Mouse (Mus musculus): ENCODE results near the gene Rnpep. TPM values are rescaled to one million over a fixed set of nuclear protein-coding genes. Genes with fewer than 3 reads are reported as not detected.
A peak's percentile ranks its signal among the peaks of the same experiment; 100 is the strongest.

Rnpep gene
- polyA plus RNA-seq, 1 experiment from 2014 or later: 97.1 TPM

GRCm38 (mm10) chr1:135282536-135283286 lies 1.2 kb downstream of the Rnpep start:
- 42% methylated on average over 13 of the region's 13 CpGs for WGBS
- Histone ChIP-seq H3K36me3 (replicated peaks) (peaks cover 36% of the 10 kb centered on the region), H3K4me1 (peaks cover 20% of the 10 kb centered on the region), H3K27me3 (replicated peaks; ENCODE audit: low read depth, poor library complexity, severe bottlenecking) (no peaks in the 10 kb centered on the region), H3K9me3 (no peaks in the 10 kb centered on the region), H3K4me3 (peak overlapping the region; percentile 85), H3K27ac (replicated peaks) (peak overlapping the region; percentile 95)
- no peak for DNase-seq (ENCODE audit: low spot score)

GRCm38 (mm10) chr1:135281841-135282240 lies 2.0 kb downstream of the Rnpep start:
- H3K27ac ChIP-seq (replicated peaks): no peak overlapping the region
- no peak for DNase-seq (ENCODE audit: low spot score)
- peaks cover 20% of the 10 kb centered on the region for H3K4me1 ChIP-seq
- no peak overlapping the region for H3K4me3 ChIP-seq
- WGBS: 96% methylated on average over 17 of the region's 17 CpGs
- no peaks in the 10 kb centered on the region for H3K27me3 ChIP-seq (replicated peaks; ENCODE audit: low read depth, poor library complexity, severe bottlenecking)
- peaks cover 45% of the 10 kb centered on the region for H3K36me3 ChIP-seq (replicated peaks)
- H3K9me3 ChIP-seq: no peaks in the 10 kb centered on the region

- DNase-seq (ENCODE audit: low spot score): no peak
- Histone ChIP-seq H3K27ac (replicated peaks) (no peak overlapping the region), H3K4me1 (peaks cover 20% of the 10 kb centered on the region), H3K36me3 (replicated peaks) (peaks cover 56% of the 10 kb centered on the region), H3K4me3 (no peak overlapping the region), H3K27me3 (replicated peaks; ENCODE audit: low read depth, poor library complexity, severe bottlenecking) (no peaks in the 10 kb centered on the region), H3K9me3 (no peaks in the 10 kb centered on the region)
- WGBS: 93% methylated on average over 9 of the region's 9 CpGs
These were observed 3.2 kb downstream of the Rnpep start for GRCm38 (mm10) chr1:135280646-135281045.

DNA sequence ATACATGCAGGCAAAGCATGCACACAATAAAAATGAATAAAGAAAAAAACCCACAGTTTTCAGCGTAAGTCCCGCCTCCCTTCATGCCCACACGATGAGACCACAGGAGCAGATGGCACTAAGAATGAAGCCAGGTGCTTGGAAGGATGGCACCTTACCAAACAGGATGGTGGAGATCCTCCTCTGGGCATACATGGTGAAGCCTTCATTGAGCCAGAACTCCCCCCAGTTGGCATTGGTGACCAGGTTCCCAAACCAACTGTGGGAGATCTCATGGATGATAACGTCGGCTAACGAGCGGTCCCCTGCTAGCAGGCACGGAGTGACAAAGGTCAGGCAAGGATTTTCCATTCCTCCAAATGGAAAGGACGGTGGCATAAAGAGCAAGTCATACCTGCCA lies 12.5 kb downstream of the Rnpep start:
- Histone ChIP-seq H3K27ac (replicated peaks) (no peak overlapping the region), H3K9me3 (no peaks in the 10 kb centered on the region), H3K27me3 (replicated peaks; ENCODE audit: low read depth, poor library complexity, severe bottlenecking) (no peaks in the 10 kb centered on the region), H3K4me1 (no peaks in the 10 kb centered on the region), H3K4me3 (no peak overlapping the region), H3K36me3 (replicated peaks) (peaks cover 80% of the 10 kb centered on the region)
- 89% methylated on average over 9 of the region's 9 CpGs for WGBS
- no peak for DNase-seq (ENCODE audit: low spot score)

DNA sequence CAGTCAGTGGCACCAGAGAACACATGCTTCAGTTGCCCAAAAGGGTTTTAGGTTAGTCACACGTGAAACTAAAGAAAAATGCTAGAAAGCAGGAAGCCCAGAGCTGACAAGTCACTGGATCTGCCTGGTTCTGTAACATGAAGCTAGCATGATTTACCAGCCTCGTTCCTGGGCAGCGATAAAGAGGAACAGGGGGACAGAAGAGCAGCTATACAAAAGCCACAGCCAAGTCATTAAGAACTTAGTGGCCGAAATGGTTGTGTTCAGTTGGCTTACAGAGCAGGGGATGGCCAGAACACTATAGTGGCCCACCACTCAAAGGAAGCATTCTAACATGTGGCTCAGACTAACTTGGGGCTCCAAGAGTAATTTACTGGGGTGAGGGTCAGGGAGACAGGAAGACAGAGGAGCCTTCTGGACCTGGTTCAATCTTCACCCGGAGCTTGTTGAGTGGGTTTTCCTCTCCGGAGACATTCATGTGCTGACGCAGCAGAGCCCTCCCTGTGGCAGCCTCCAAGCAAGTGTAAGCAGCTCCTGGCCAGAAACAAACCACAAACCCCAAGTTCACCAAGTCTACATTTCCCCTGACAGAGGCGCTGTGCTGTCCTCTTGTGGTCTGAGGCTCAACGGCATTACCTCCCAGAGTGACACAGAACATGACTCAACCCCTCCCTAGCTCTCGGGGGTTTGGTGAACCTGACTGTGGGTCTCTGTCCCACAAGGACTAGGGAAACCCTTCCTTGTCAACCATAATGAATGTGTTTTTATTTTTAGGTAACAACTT lies 16.0 kb downstream of the Rnpep start:
- no peak for DNase-seq (ENCODE audit: low spot score)
- Histone ChIP-seq H3K27me3 (replicated peaks; ENCODE audit: low read depth, poor library complexity, severe bottlenecking) (no peaks in the 10 kb centered on the region), H3K27ac (replicated peaks) (no peak overlapping the region), H3K36me3 (replicated peaks) (peaks cover 91% of the 10 kb centered on the region), H3K9me3 (no peaks in the 10 kb centered on the region), H3K4me1 (no peaks in the 10 kb centered on the region), H3K4me3 (no peak overlapping the region)
- WGBS: 90% methylated on average over 10 of the region's 10 CpGs

DNA sequence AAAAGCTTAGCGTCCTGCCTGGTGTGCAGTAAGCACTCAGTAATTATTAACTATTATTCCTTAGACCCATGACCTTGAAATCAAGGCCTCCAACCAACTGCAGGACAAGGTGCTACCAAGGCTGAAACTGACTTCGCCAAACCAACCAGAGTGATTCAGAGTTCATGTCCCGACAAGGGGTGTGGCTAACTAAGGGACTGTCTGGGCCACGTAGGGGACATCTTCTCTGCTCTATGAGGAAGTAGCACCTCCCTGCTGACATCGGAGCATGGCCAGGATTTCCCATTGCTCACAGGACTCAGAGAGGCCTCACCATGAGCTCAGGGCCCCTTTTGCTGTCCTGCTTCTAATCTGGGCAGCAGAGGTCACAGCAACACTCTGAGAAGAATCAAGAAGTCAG lies 18.1 kb downstream of the Rnpep start:
- H3K27me3 ChIP-seq (replicated peaks; ENCODE audit: low read depth, poor library complexity, severe bottlenecking): no peaks in the 10 kb centered on the region
- H3K4me3 ChIP-seq: no peak overlapping the region
- H3K27ac ChIP-seq (replicated peaks): no peak overlapping the region
- no peak for DNase-seq (ENCODE audit: low spot score)
- H3K9me3 ChIP-seq: no peaks in the 10 kb centered on the region
- WGBS: 86% methylated on average over 5 of the region's 5 CpGs
- H3K4me1 ChIP-seq: no peaks in the 10 kb centered on the region
- peaks cover 87% of the 10 kb centered on the region for H3K36me3 ChIP-seq (replicated peaks)

DNA sequence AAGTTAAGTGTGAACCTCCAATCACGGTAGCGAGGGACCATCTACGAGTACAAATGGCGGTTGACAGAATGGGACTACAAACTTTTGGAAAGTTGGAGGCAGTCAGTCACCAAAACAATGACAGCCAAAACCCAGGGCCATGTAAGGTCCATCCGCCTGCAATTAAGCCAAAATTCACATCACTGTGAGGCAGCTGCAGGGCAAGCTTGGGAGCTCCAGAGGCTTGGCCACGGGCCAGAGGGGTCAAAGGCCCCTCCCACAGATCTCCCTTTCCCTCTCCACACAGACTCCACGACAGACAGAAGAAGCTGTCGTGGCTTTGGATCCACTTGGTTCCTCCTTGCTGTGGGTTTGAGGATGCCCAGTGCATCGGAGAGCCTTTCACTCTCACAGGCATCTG lies 20.6 kb downstream of the Rnpep start:
- H3K27ac ChIP-seq (replicated peaks): no peak overlapping the region
- no peaks in the 10 kb centered on the region for H3K27me3 ChIP-seq (replicated peaks; ENCODE audit: low read depth, poor library complexity, severe bottlenecking)
- H3K4me3 ChIP-seq: no peak overlapping the region
- DNase-seq (ENCODE audit: low spot score): no peak
- peaks cover 71% of the 10 kb centered on the region for H3K36me3 ChIP-seq (replicated peaks)
- no peaks in the 10 kb centered on the region for H3K9me3 ChIP-seq
- 89% methylated on average over 9 of the region's 9 CpGs for WGBS
- H3K4me1 ChIP-seq: peaks cover 9% of the 10 kb centered on the region

DNA sequence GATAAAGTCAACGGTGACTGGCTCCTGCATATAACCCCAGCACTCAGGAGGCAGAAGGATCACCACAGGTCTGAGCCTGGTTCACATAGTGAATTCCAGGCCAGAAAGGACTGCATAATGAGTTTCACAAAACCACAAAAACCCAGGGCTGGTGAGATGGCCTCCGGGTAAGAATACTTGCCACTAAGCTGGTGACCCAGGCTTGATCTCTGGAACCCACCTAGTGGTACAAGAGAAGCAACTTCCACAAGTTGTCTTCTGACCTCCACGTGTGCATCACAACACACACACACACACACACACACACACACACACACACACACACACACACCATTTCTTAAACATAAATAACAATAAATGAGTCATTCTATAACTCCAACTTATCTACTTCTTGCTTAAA lies 21.6 kb downstream of the Rnpep start:
- no peak overlapping the region for H3K4me3 ChIP-seq
- H3K4me1 ChIP-seq: peaks cover 19% of the 10 kb centered on the region
- 0 out of 2 replicates have a peak, but pooled peaks cover 3% of the 10 kb centered on the region for H3K27me3 ChIP-seq (replicated peaks; ENCODE audit: low read depth, poor library complexity, severe bottlenecking)
- no peaks in the 10 kb centered on the region for H3K9me3 ChIP-seq
- no peak overlapping the region for H3K27ac ChIP-seq (replicated peaks)
- WGBS: 97% methylated on average over 3 of the region's 3 CpGs
- DNase-seq (ENCODE audit: low spot score): no peak
- peaks cover 61% of the 10 kb centered on the region for H3K36me3 ChIP-seq (replicated peaks)

- DNase-seq (ENCODE audit: low spot score): peak; percentile 32
- 0 out of 2 replicates have a peak, but pooled peaks cover 3% of the 10 kb centered on the region for H3K27me3 ChIP-seq (replicated peaks; ENCODE audit: low read depth, poor library complexity, severe bottlenecking)
- 69% methylated on average over 6 of the region's 6 CpGs for WGBS
- H3K36me3 ChIP-seq (replicated peaks): peaks cover 47% of the 10 kb centered on the region
- peak overlapping the region; percentile 4; the same call in 1 of the 2 replicates for H3K27ac ChIP-seq (replicated peaks)
- H3K9me3 ChIP-seq: no peaks in the 10 kb centered on the region
- no peak overlapping the region for H3K4me3 ChIP-seq
- H3K4me1 ChIP-seq: peaks cover 27% of the 10 kb centered on the region
These were observed 23.0 kb downstream of the Rnpep start for GRCm38 (mm10) chr1:135260931-135261330.

DNA sequence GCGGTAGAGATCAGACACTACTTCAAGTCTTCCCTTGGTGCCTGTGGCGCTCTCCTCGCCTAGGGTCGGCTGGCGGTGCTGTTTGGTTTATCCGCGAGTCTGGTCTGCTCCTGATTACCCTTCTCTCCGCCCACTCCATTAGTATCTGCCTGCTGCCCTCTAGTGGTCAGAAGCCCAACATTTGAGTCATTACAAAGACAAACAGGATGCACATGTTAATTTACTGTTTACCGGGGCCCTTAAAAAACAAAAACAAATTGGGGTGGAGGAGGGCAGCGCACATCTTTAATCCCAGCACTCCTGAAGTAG lies 24.8 kb downstream of the Rnpep start:
- under 1% methylated on average over 10 of the region's 10 CpGs for WGBS
- DNase-seq (ENCODE audit: low spot score): peak; percentile 89
- Histone ChIP-seq H3K9me3 (no peaks in the 10 kb centered on the region), H3K27ac (replicated peaks) (peak overlapping the region; percentile 84), H3K4me1 (peaks cover 43% of the 10 kb centered on the region), H3K4me3 (peak overlapping the region; percentile 52), H3K27me3 (replicated peaks; ENCODE audit: low read depth, poor library complexity, severe bottlenecking) (0 out of 2 replicates have a peak, but pooled peaks cover 3% of the 10 kb centered on the region), H3K36me3 (replicated peaks) (peaks cover 28% of the 10 kb centered on the region)

DNA sequence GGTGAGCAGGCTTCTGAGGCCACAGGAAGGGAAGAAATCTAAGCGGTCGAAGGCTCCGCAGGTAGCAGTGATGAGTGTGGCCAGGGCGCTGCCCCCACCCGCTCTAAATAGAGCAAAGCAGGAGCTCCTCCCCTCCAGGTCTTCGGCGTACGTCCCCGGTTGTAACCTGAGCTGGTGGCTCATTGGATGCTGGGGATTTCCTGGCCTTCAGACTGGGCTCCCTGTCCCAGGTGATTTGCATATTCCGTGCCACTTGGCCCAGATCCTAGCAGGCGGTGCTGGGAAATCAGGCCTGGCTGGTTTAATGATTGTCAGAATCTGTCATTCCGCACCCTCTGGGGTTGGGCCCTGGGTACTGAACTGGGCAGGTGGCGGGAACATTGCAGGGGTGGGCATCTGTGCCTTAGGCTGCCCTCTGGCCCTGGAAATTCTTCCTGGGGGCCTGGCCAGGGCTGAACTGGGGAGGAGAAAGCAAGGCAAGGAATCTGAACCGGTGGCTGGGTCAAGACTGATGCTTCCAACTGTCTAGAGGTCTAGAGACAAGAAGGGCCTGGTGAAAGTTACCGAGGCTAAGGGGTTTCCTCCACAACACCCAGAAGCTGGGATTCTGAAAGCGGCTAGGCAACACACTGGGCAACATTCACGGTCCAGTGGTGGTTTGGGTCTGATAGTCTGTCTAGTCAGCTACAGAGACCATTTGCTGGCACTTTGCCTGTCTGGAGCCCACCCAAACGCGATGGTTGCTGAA lies 25.3 kb downstream of the Rnpep start, which contains the start of gene Elf3:
TSS of gene Elf3 (minus strand) at position 189 of the 748 bp plus-strand sequence.
- H3K27me3 ChIP-seq (replicated peaks; ENCODE audit: low read depth, poor library complexity, severe bottlenecking): 0 out of 2 replicates have a peak, but pooled peaks cover 3% of the 10 kb centered on the region
- 4% methylated on average over 19 of the region's 19 CpGs for WGBS
- H3K4me3 ChIP-seq: peak within 1 kb of the TSS; percentile 52
- H3K4me1 ChIP-seq: peaks cover 49% of the 10 kb centered on the region
- peak within 1 kb of the TSS; percentile 84 for H3K27ac ChIP-seq (replicated peaks)
- no peaks in the 10 kb centered on the region for H3K9me3 ChIP-seq
- H3K36me3 ChIP-seq (replicated peaks): peaks cover 23% of the 10 kb centered on the region
- DNase-seq (ENCODE audit: low spot score): peak; percentile 82

DNA sequence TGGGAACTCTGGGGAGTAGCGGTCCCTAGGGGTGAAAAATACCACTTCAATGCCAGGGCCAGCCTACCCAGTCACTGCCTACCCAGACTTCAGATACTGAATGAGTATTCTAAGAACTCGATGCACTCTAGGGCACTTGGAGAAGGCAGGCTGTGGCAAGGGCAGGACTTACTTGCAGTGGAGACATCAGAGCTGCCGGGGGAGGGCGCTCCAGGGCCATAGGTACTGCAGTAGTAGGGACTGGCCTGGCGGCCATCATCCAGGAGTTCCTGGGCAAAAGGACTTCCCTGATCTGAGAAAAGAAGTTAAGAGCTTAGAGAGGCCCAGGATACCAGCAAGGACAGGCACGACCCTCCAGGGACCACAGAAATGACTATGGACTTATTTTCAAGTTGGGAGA lies 27.6 kb downstream of the Rnpep start:
- peaks cover under 1% of the 10 kb centered on the region; the same call in 1 of the 2 replicates for H3K36me3 ChIP-seq (replicated peaks)
- H3K4me1 ChIP-seq: peaks cover 68% of the 10 kb centered on the region
- H3K27ac ChIP-seq (replicated peaks): no peak overlapping the region
- no peak overlapping the region for H3K4me3 ChIP-seq
- H3K27me3 ChIP-seq (replicated peaks; ENCODE audit: low read depth, poor library complexity, severe bottlenecking): 0 out of 2 replicates have a peak, but pooled peaks cover 3% of the 10 kb centered on the region
- H3K9me3 ChIP-seq: no peaks in the 10 kb centered on the region
- no peak for DNase-seq (ENCODE audit: low spot score)
- WGBS: 84% methylated on average over 6 of the region's 6 CpGs

Measured in embryonic facial prominence, embryonic 10.5 days (tissue).